Mouse (Mus musculus) C2C12 (cell line): ENCODE measurements around the gene Sall4.

Experiments
- CEBPB ChIP-seq: IDR thresholded peaks from one replicate; pipeline ENCODE4 v1.6.1; 2011; ENCODE audit warnings: low read depth, mild to moderate bottlenecking, control low read depth, moderate library complexity
- CTCF ChIP-seq: IDR thresholded peaks from one replicate; pipeline ENCODE4 v1.5.1; 2011; ENCODE audit not compliant: control insufficient read depth, insufficient read depth, insufficient read length
- MAX ChIP-seq: IDR thresholded peaks from one replicate; pipeline ENCODE4 v1.6.1; 2011; ENCODE audit warnings: mild to moderate bottlenecking, control low read depth
- MYOG ChIP-seq: IDR thresholded peaks from one replicate; pipeline ENCODE4 v1.6.1; 2011; ENCODE audit not compliant: control insufficient read depth, insufficient read length; ENCODE audit errors: extremely low read depth
- USF1 ChIP-seq: IDR thresholded peaks from one replicate; pipeline ENCODE4 v1.6.1; 2011; ENCODE audit warnings: low read depth, mild to moderate bottlenecking, control low read depth, moderate library complexity

GRCm38 (mm10) chr2:168761954-168762353, 5.8 kb downstream of the Sall4 start:
- TF ChIP-seq CTCF (no peak), MYOG (no peak), MAX (no peak), USF1 (no peak), CEBPB (no peak)
